Mouse (Mus musculus) G1E (cell line): ENCODE data around the gene Enc1.

Experiments
- CTCF ChIP-seq: IDR thresholded peaks from 2 replicates; pipeline ENCODE4 v1.5.1; 2012; ENCODE audit warnings: low read depth, low read length, inconsistent platforms, mixed read lengths
- GATA1 ChIP-seq: IDR thresholded peaks from 2 replicates; pipeline ENCODE4 v1.6.1; 2012; ENCODE audit warnings: borderline replicate concordance, low read length, inconsistent platforms, mixed read lengths
- POLR2AphosphoS5 ChIP-seq: IDR thresholded peaks from 2 replicates; pipeline ENCODE4 v1.6.1; 2012; ENCODE audit warnings: low read depth, low read length, inconsistent platforms; ENCODE audit not compliant: insufficient replicate concordance
- TAL1 ChIP-seq: conservative IDR thresholded peaks from 2 replicates; pipeline ENCODE4 v1.6.1; 2012; ENCODE audit warnings: low read depth, low read length, inconsistent platforms, mixed read lengths

DNA sequence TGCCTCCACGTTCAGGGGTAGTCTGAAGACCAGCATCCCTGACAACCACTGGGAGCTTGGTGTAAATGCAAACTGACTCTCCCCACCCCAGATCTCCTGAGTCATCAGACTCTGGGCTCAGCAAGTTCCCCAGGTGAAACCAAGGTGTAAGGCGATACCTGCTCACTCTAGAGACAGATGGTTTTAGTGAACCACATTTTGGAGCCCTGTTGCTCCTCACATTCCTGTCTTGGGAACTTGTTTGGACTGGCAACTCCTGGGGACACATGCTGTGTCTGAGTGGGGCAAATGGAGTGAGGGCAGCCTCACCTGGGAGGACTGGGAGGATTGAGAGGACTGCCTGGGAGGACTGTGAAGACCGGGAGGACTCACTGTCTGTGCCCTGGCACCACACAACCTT lies 13.1 kb upstream of the Enc1 start:
- TF ChIP-seq CTCF = no peak
- no peak for TF ChIP-seq POLR2AphosphoS5
- no peak for TF ChIP-seq GATA1
- TF ChIP-seq TAL1 = no peak
